Mouse (Mus musculus) bone marrow macrophage, adult 2 months (primary cell): ENCODE data around the gene Ube2o.

ENCODE experiments used
- CTCF ChIP-seq: IDR thresholded peaks from 2 replicates; pipeline ENCODE4 v1.5.1; 2012; ENCODE audit warnings: low read depth, mild to moderate bottlenecking, low read length, moderate library complexity
- POLR2A ChIP-seq: IDR thresholded peaks from 2 replicates; pipeline ENCODE4 v1.6.1; 2012; ENCODE audit warnings: mild to moderate bottlenecking, low read depth, low read length, borderline replicate concordance

DNA sequence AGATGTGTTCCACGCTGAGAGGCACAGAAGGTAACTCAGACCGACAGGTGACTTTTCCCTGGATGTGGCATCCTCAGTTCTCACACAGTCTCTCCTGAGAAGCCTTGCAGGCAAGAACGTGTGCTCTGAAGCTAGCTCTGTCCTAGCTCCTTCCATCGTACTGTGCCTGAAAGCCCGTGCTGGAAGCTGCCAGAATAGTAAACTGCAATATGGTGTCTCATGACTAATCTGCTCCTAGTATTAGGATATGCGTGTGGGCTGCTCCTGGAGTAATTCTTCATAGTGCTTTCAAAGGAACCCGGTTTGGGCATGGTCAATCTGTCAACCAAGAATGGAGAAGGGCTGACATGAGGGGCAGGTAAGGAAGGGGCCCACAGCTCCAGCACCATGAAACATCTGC lies 10.4 kb downstream of the Ube2o start:
- TF ChIP-seq CTCF, result no peak
- TF ChIP-seq POLR2A, result no peak
